Mouse (Mus musculus) stomach, embryonic 16.5 days (tissue): ENCODE results near the gene Lrrc71. TPM values are rescaled to one million over a fixed set of nuclear protein-coding genes. Genes with fewer than 3 reads are reported as not detected.

ENCODE experiments used
- ATAC-seq: fragments of 200-750 bp; cut with Nextera tagmentation; 2 replicates; pipeline ENCODE4 v1.8.0; 2017; ENCODE audit warnings: moderate number of reproducible peaks, moderate TSS enrichment; ENCODE audit not compliant: insufficient read depth, low FRiP score
- H3K27ac ChIP-seq: fragments of 300-500 bp; sonication (generic); 2 replicates; pipeline ENCODE4 v1.5.1; 2014; ENCODE audit warnings: low read length
- H3K27me3 ChIP-seq: fragments of 300-500 bp; sonication (generic); 2 replicates; pipeline ENCODE4 v1.6.1; 2014; ENCODE audit warnings: low read length, control low read depth, mixed read lengths; ENCODE audit not compliant: control insufficient read depth, insufficient read depth
- H3K36me3 ChIP-seq: fragments of 300-500 bp; sonication (generic); 2 replicates; pipeline ENCODE4 v1.6.1; 2014; ENCODE audit warnings: low read length; ENCODE audit not compliant: control insufficient read depth, insufficient read depth
- H3K4me1 ChIP-seq: fragments of 300-500 bp; sonication (generic); 2 replicates; pipeline ENCODE4 v1.6.1; 2014; ENCODE audit warnings: low read length, control low read depth, mixed read lengths; ENCODE audit not compliant: control insufficient read depth, insufficient read depth
- H3K4me2 ChIP-seq: fragments of 300-500 bp; sonication (generic); 2 replicates; pipeline ENCODE4 v1.6.1; 2014; ENCODE audit warnings: low read depth, low read length, mixed read lengths
- H3K4me3 ChIP-seq: fragments of 300-500 bp; sonication (generic); replicated peaks from 2 replicates; pipeline ENCODE4 v1.5.1; 2014; ENCODE audit warnings: mild to moderate bottlenecking, low read length
- H3K9ac ChIP-seq: fragments of 300-500 bp; sonication (generic); 2 replicates; pipeline ENCODE4 v1.6.1; 2014; ENCODE audit warnings: low read length
- H3K9me3 ChIP-seq: fragments of 300-500 bp; sonication (generic); replicated peaks from 2 replicates; pipeline ENCODE4 v1.6.1; 2016; ENCODE audit warnings: low read length, control low read depth; ENCODE audit not compliant: control insufficient read depth
- WGBS: fragments of 180-500 bp; shearing (Covaris S2); extraction: QIAGEN DNeasy Blood & Tissue Kit; methylation state at CpG from one replicate; pipeline ENCODE4 v1.1.7; 2014; 5-methylcytosine and 5-hydroxymethylcytosine counted together
- polyA plus RNA-seq: library from polyadenylated mRNA; unstranded; fragments of >200 nt; fragmentation: Nextera tagmentation; extraction: Ambion mirVana; gene quantifications from 2 replicates; pipeline ENCODE4 v1.2.1, GENCODE M21; 2015

Lrrc71 gene
- polyA plus RNA-seq, 1 experiment from 2014 or later: 0.63 TPM

DNA sequence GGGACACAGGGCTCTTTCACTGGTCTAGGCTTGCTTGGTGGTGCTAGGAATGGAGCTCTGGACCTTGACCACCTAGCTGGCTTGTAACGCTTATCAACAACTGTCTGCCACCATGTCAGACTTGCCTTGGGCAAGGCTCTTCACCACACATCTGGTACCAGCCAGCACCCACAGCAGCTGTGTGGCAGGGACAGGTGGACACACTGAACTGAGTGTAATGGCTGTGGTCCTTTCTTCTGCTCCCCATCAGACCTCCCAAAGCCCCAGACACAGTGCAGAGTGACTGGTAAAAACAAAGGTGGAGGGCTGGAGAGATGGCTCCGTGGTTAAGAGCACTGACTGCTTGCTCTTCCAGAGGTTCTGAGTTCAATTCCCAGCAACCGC, 17.9 kb upstream of the Lrrc71 start:
- peak overlapping the region; percentile 48; the same call in 1 of the 2 replicates for H3K9ac ChIP-seq

DNA sequence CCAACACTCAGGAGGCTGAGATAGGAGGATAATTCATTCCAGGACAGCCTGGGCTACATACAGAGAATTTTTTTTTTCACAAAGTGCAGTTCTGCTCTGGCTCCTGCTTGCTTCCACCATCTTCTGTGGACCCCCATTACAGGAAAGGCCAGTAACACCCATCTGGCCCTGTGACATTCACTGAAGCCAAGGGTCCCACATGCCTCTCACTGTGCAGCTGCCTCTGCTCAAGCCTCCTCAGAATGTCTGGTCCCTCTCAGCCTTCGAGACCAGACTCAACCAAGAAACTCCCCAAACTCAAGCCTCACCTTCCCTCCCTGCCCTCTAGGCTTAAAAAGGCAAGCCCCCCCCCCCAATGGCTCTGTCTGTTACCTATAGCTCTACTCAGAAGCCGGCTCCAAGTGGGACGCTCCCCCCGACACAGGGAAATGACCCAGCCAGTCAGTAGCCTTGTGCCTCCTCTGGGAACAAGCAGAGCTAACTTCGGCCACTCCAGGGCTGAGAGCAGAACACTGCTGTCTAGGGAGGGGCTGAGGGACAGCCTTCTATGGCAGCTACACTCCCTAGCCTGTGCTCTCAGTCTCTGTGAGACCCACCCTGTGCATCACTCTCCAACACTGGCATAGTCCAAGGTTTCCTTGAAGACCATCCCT, 17.3 kb upstream of the Lrrc71 start:
- 75% methylated on average over 5 of the region's 5 CpGs for WGBS
- Histone ChIP-seq H3K4me3 (peak overlapping the region; percentile 28; the same call in 1 of the 2 replicates), H3K4me2 (peak overlapping the region; percentile 45), H3K27ac (peak overlapping the region; percentile 94), H3K27me3 (no peaks in the 10 kb centered on the region), H3K9ac (peak overlapping the region; percentile 48), H3K4me1 (peaks cover 45% of the 10 kb centered on the region), H3K36me3 (no peaks in the 10 kb centered on the region), H3K9me3 (no peaks in the 10 kb centered on the region)
- ATAC-seq: no peak

More for the DNA sequence above, 17.9 kb upstream of the Lrrc71 start:
- H3K36me3 ChIP-seq: no peaks in the 10 kb centered on the region
- H3K9me3 ChIP-seq: no peaks in the 10 kb centered on the region
- H3K4me1 ChIP-seq: peaks cover 43% of the 10 kb centered on the region
- H3K4me2 ChIP-seq: peak overlapping the region; percentile 45
- 82% methylated on average over 3 of the region's 3 CpGs for WGBS
- no peak for ATAC-seq
- H3K27ac ChIP-seq: peak overlapping the region; percentile 94
- H3K27me3 ChIP-seq: no peaks in the 10 kb centered on the region
- no peak overlapping the region for H3K4me3 ChIP-seq

DNA sequence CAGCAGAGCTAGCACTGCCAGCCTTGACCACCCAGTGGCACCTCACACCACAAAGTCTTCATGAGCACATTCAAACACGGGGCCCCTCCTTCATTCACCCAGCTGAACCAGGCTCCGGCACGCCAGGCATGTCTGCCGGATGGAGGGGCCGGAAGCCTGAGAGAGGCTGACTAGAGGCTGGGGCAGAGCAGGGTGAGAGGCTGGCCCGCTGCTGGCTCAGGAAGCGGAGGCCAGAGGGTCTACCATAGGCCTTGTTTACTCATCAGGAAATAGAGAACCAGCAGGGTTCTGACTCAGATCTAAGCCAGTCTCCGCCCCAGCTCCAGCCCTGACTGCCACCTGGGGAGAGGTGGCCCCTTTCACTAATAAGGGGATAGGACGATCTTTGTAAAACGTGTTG, 16.7 kb upstream of the Lrrc71 start:
- Histone ChIP-seq H3K9ac (peak overlapping the region; percentile 63), H3K4me3 (peak overlapping the region; percentile 28), H3K36me3 (no peaks in the 10 kb centered on the region), H3K4me1 (peaks cover 45% of the 10 kb centered on the region), H3K4me2 (peak overlapping the region; percentile 45), H3K27me3 (no peaks in the 10 kb centered on the region), H3K27ac (peak overlapping the region; percentile 94), H3K9me3 (no peaks in the 10 kb centered on the region)
- 28% methylated on average over 10 of the region's 10 CpGs for WGBS
- ATAC-seq: peak; percentile 10; the same call in 1 of the 2 replicates

DNA sequence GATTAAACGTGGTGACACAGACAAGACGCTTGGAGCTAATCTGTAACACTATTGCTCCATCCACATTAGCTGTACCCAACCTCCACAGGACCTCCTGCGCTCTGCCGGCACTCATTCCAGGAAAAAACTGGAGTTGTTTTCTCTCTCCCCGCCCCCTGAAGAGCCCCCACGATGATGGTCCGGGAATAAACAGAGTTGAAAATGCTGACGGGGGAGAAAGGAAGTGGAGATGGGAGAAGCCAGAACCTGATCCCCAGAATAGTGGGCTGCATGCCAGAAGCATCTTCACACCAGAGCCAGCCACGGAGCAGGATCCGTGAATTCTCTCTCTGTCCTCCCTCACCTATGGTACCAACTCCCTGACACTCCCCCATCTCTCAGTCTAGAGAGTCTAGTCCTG, 16.1 kb upstream of the Lrrc71 start:
- Histone ChIP-seq H3K4me2 (peak overlapping the region; percentile 45), H3K9me3 (no peaks in the 10 kb centered on the region), H3K27me3 (no peaks in the 10 kb centered on the region), H3K27ac (peak overlapping the region; percentile 94), H3K4me3 (peak overlapping the region; percentile 28), H3K36me3 (no peaks in the 10 kb centered on the region), H3K4me1 (peaks cover 45% of the 10 kb centered on the region), H3K9ac (peak overlapping the region; percentile 63)
- ATAC-seq: no peak
- WGBS: 16% methylated on average over 10 of the region's 10 CpGs

DNA sequence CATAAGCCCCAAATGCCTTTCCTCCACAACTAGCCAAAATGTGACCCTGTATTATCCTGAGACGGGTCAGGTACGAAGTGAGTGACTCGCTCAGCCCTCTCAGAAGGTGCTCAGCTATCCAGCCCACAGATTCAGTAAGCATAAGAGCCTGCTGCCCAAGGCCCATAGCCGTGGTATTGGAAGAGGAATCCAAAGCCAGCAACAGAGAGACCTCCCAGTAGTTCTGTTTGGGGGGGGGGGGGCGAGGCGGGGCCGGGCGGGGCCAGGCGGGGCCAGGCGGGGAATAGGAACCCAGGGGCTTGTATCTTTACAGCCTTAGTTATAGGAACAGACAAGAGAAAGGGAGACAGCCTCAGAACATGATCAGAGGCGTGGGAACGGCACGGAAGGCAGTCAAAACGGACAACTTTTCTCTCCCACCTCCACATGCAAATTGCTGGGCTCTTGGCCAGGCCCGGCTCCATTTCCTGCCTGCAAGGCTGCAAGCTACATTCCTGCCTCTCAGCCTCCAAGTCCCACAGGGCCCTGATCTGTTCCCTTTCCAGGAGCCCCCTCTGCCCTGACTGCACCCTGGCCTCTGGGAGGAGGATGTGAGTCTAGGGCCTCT, 15.4 kb upstream of the Lrrc71 start:
- Histone ChIP-seq H3K4me2 (peak overlapping the region; percentile 45), H3K9me3 (no peaks in the 10 kb centered on the region), H3K27ac (peak overlapping the region; percentile 94), H3K36me3 (no peaks in the 10 kb centered on the region), H3K4me3 (peak overlapping the region; percentile 28), H3K4me1 (peaks cover 45% of the 10 kb centered on the region), H3K27me3 (no peaks in the 10 kb centered on the region), H3K9ac (peak overlapping the region; percentile 63)
- WGBS: 16% methylated on average over 13 of the region's 15 CpGs
- peak; percentile 56 for ATAC-seq

DNA sequence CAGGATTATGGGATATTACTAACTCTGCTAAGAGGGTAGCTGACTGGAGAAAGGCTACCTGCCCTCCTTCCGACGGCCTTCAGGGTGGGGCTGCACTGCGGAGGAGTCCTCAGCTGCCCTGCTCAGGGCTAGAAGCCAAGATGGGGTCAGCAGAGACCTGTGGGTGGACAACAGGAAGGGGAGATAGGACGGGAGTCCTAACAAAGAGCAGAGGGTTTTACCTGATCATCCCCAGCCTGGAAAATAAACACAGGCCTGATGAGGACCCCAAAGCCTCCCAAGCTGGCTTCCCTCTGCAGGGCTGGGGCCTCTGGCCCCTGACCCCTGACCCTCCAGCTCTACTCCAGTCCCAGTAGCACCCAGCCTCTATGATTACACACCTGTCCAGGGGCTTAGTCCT, 14.8 kb upstream of the Lrrc71 start:
- Histone ChIP-seq H3K4me3 (peak overlapping the region; percentile 20; the same call in 1 of the 2 replicates), H3K4me1 (peaks cover 45% of the 10 kb centered on the region)

DNA sequence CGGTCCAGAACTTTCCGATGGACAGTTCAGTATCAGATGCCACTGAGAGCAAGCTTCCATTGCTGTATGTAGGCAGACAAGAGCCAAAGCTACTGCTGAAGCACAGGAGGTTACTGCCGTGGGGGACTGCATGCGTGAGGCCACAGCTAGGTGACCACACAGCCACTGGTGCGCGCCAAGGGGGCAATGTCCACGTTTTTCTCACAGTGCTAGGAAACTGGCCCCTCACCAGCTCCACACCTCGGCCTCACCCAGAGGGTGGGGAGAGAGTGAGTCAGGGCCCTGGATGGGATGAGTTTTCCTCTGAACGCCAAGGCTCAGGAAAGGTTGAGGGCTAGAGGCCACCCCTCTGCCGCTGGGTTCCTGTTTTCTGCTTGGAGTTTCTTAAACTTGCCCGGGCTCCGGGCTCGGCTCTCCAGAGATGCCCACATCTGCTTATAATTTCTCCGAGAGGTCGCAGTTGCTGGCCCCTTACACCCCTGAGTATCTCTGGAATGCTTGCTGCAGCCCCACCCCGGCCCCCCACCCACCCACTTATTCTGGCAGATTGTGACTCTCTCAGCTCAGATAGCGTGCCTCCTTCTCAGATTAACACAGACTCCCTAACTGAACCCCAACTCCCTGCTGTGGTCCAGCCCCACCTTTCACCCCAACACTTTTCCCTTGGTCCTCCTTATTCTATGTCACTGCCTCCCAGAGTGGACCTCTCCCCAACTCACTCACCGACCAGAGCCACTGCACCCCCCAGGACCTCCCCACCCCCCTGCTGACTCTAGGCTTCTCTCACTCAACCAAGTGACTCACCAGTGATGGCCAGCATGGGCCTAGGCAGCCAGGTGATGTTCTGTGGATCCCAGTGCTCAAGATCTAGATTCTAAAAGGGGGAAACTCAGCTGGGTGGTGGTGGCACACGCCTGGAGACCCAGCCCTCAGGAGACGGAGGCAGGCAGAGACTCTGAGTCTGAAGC, 13.3 kb upstream of the Lrrc71 start:
- Histone ChIP-seq H3K9ac (no peak overlapping the region; the same call in 1 of the 2 replicates), H3K27ac (peak overlapping the region; percentile 27; the same call in 1 of the 2 replicates), H3K4me1 (peaks cover 38% of the 10 kb centered on the region), H3K27me3 (no peaks in the 10 kb centered on the region; the same call in 1 of the 2 replicates), H3K4me2 (0 out of 2 replicates have a peak overlapping the region, but pooled peaks have one; percentile 3), H3K4me3 (no peak overlapping the region), H3K36me3 (0 out of 2 replicates have a peak, but pooled peaks cover 3% of the 10 kb centered on the region), H3K9me3 (no peaks in the 10 kb centered on the region)
- 65% methylated on average over 20 of the region's 20 CpGs for WGBS
- no peak for ATAC-seq

More for the DNA sequence above, 14.8 kb upstream of the Lrrc71 start:
- Histone ChIP-seq H3K9ac (peak overlapping the region; percentile 63), H3K36me3 (no peaks in the 10 kb centered on the region), H3K27ac (peak overlapping the region; percentile 94), H3K27me3 (no peaks in the 10 kb centered on the region), H3K9me3 (no peaks in the 10 kb centered on the region), H3K4me2 (peak overlapping the region; percentile 45)
- no peak for ATAC-seq
- 42% methylated on average over 4 of the region's 4 CpGs for WGBS

DNA sequence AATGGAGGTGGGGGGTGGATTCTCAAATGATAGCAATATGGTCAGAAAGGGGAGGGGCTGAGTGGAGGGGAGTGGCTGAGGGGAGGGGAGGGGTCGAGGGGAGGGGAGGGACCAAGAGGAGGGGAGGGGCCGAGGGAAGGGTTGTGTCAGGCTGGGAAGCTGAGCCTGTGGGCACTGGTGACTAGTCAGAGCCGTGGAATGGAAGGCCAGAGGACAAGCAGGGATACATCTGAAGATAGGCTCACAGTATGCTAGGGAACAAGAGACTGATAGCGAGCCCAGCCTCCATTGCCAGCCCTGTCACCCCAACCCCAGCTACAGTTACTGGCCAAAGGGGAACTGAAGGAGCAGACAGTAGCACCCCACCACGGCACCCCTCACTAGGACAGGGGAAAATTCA, 10.2 kb upstream of the Lrrc71 start:
- Histone ChIP-seq H3K36me3 (0 out of 2 replicates have a peak, but pooled peaks cover 7% of the 10 kb centered on the region), H3K9ac (no peak overlapping the region), H3K4me1 (peaks cover 17% of the 10 kb centered on the region), H3K9me3 (no peaks in the 10 kb centered on the region), H3K4me2 (no peak overlapping the region), H3K4me3 (no peak overlapping the region), H3K27ac (no peak overlapping the region), H3K27me3 (no peaks in the 10 kb centered on the region; the same call in 1 of the 2 replicates)
- WGBS: 53% methylated on average over 4 of the region's 5 CpGs
- ATAC-seq: no peak
